Mouse (Mus musculus): ENCODE data around the gene Zscan26. TPM values are rescaled to one million over a fixed set of nuclear protein-coding genes. Genes with fewer than 3 reads are reported as not detected.
"Not testable (repeated sequence)": the region's sequence is repeated elsewhere in the genome, so short reads cannot be mapped to it uniquely, and the experiment has no call there.

Zscan26 gene
- polyA plus RNA-seq, 1 experiment from 2014 or later, result 35.1 TPM

GRCm38 (mm10) chr13:21397486-21397885 lies 56.0 kb downstream of the Zscan26 start:
- 83% methylated on average over 2 of the region's 2 CpGs for WGBS
- ATAC-seq (ENCODE audit: low read depth), result no peak
- Histone ChIP-seq H3K9me3 (ENCODE audit: control insufficient read depth, low read length) (no peaks in the 10 kb centered on the region), H3K4me1 (replicated peaks; ENCODE audit: control insufficient read depth, insufficient read depth, low read length) (peaks cover 8% of the 10 kb centered on the region), H3K27me3 (ENCODE audit: control insufficient read depth, insufficient read depth, low read depth, low read length) (no peaks in the 10 kb centered on the region), H3K4me3 (ENCODE audit: low read length) (no peak overlapping the region), H3K9ac (ENCODE audit: low read length) (no peak overlapping the region), H3K4me2 (ENCODE audit: low read depth, low read length) (no peak overlapping the region), H3K27ac (ENCODE audit: low read length) (no peak overlapping the region), H3K36me3 (ENCODE audit: control insufficient read depth, insufficient read depth, low read length) (peaks cover 28% of the 10 kb centered on the region)

- not testable (repeated sequence) for H3K9ac ChIP-seq (ENCODE audit: low read length); H3K4me3 ChIP-seq (ENCODE audit: low read length); H3K4me2 ChIP-seq (ENCODE audit: low read depth, low read length); H3K9me3 ChIP-seq (ENCODE audit: control insufficient read depth, low read length); H3K27ac ChIP-seq (ENCODE audit: low read length); H3K4me1 ChIP-seq (replicated peaks; ENCODE audit: control insufficient read depth, insufficient read depth, low read length); H3K27me3 ChIP-seq (ENCODE audit: control insufficient read depth, insufficient read depth, low read depth, low read length)
- peak; percentile 71; the same call in 1 of the 2 replicates for ATAC-seq (ENCODE audit: low read depth)
- WGBS, result 91% methylated on average over 5 of the region's 18 CpGs
- peaks cover 42% of the 10 kb centered on the region for H3K36me3 ChIP-seq (ENCODE audit: control insufficient read depth, insufficient read depth, low read length)
Measured at GRCm38 (mm10) chr13:21396048-21396447, 57.5 kb downstream of the Zscan26 start.

GRCm38 (mm10) chr13:21395623-21396022 lies 57.9 kb downstream of the Zscan26 start:
- Histone ChIP-seq H3K36me3 (ENCODE audit: control insufficient read depth, insufficient read depth, low read length) (peaks cover 47% of the 10 kb centered on the region), H3K4me2 (ENCODE audit: low read depth, low read length) (no peak overlapping the region), H3K9ac (ENCODE audit: low read length) (no peak overlapping the region), H3K27ac (ENCODE audit: low read length) (no peak overlapping the region), H3K9me3 (ENCODE audit: control insufficient read depth, low read length) (no peaks in the 10 kb centered on the region), H3K4me1 (replicated peaks; ENCODE audit: control insufficient read depth, insufficient read depth, low read length) (no peaks in the 10 kb centered on the region), H3K27me3 (ENCODE audit: control insufficient read depth, insufficient read depth, low read depth, low read length) (no peaks in the 10 kb centered on the region), H3K4me3 (ENCODE audit: low read length) (no peak overlapping the region)
- no peak for ATAC-seq (ENCODE audit: low read depth)
- 88% methylated on average over 6 of the region's 6 CpGs for WGBS

GRCm38 (mm10) chr13:21395211-21395610 lies 58.3 kb downstream of the Zscan26 start:
- Histone ChIP-seq H3K27me3 (ENCODE audit: control insufficient read depth, insufficient read depth, low read depth, low read length) (no peaks in the 10 kb centered on the region), H3K9me3 (ENCODE audit: control insufficient read depth, low read length) (no peaks in the 10 kb centered on the region), H3K4me1 (replicated peaks; ENCODE audit: control insufficient read depth, insufficient read depth, low read length) (no peaks in the 10 kb centered on the region), H3K4me2 (ENCODE audit: low read depth, low read length) (no peak overlapping the region), H3K36me3 (ENCODE audit: control insufficient read depth, insufficient read depth, low read length) (peaks cover 50% of the 10 kb centered on the region), H3K27ac (ENCODE audit: low read length) (no peak overlapping the region), H3K9ac (ENCODE audit: low read length) (no peak overlapping the region), H3K4me3 (ENCODE audit: low read length) (no peak overlapping the region)
- no peak for ATAC-seq (ENCODE audit: low read depth)
- 89% methylated on average over 1 of the region's 1 CpGs for WGBS

MicroRNA genes within 50 kb of the gene (microRNA counts, 519-probe panel; counts per million panel counts)
- 3,520 counts per million, percentile 70 among the panel's probes with 10 or more counts for microRNA mmu-miR-1896

Small RNA genes lying within 50 kb of the gene (microRNA-seq; reads per million reads assigned to microRNA genes)
- gene Mir1896, result not detected
- not detected for gene Mir6942

Other genes starting within 250 kb of the Zscan26 start
- not detected in 2 replicates for gene Gpx5, start 161.0 kb downstream of the Zscan26 start, polyA plus RNA-seq (2015; fragmentation: Nextera tagmentation; extraction: Ambion mirVana)
- not detected in 2 replicates for gene Gpx6, start 141.6 kb downstream of the Zscan26 start, polyA plus RNA-seq (2015; fragmentation: Nextera tagmentation; extraction: Ambion mirVana)
- not detected in 2 replicates for gene Olfr1367, start 106.8 kb downstream of the Zscan26 start, polyA plus RNA-seq (2015; fragmentation: Nextera tagmentation; extraction: Ambion mirVana)
- 11.5 and 11.7 TPM in 2 replicates for gene Zscan12, start 90.9 kb downstream of the Zscan26 start, polyA plus RNA-seq (2015; fragmentation: Nextera tagmentation; extraction: Ambion mirVana)
- gene Zkscan3, start 51.0 kb downstream of the Zscan26 start, polyA plus RNA-seq (2015; fragmentation: Nextera tagmentation; extraction: Ambion mirVana), result 84.4 and 85.3 TPM in 2 replicates
- 3.3 and 3.7 TPM in 2 replicates for gene Pgbd1, start 12.7 kb downstream of the Zscan26 start, polyA plus RNA-seq (2015; fragmentation: Nextera tagmentation; extraction: Ambion mirVana)
- gene Nkapl, start 14.8 kb upstream of the Zscan26 start, polyA plus RNA-seq (2015; fragmentation: Nextera tagmentation; extraction: Ambion mirVana), result 3.7 and 4.0 TPM in 2 replicates
- 2.8 and 3.9 TPM in 2 replicates for gene Zkscan4, start 25.2 kb upstream of the Zscan26 start, polyA plus RNA-seq (2015; fragmentation: Nextera tagmentation; extraction: Ambion mirVana)
- not detected in 2 replicates for gene Gm10065, start 25.7 kb upstream of the Zscan26 start, polyA plus RNA-seq (2015; fragmentation: Nextera tagmentation; extraction: Ambion mirVana)
- gene AK157302, start 41.5 kb upstream of the Zscan26 start, polyA plus RNA-seq (2015; fragmentation: Nextera tagmentation; extraction: Ambion mirVana), result 0.80 and 1.4 TPM in 2 replicates
- gene Gm11273, start 47.7 kb upstream of the Zscan26 start, polyA plus RNA-seq (2015; fragmentation: Nextera tagmentation; extraction: Ambion mirVana), result 5.8 and 9.4 TPM in 2 replicates
- gene Zkscan8, start 77.4 kb upstream of the Zscan26 start, polyA plus RNA-seq (2015; fragmentation: Nextera tagmentation; extraction: Ambion mirVana), result 5.8 and 6.3 TPM in 2 replicates
- 0.11 and 0.24 TPM in 2 replicates for gene Olfr1366, start 89.1 kb upstream of the Zscan26 start, polyA plus RNA-seq (2015; fragmentation: Nextera tagmentation; extraction: Ambion mirVana)
- 0.04 TPM in 1 of 2 replicates, not detected in the other for gene Olfr1535, start 106.2 kb upstream of the Zscan26 start, polyA plus RNA-seq (2015; fragmentation: Nextera tagmentation; extraction: Ambion mirVana)
- gene Olfr1364, start 128.0 kb upstream of the Zscan26 start, polyA plus RNA-seq (2015; fragmentation: Nextera tagmentation; extraction: Ambion mirVana), result not detected in 2 replicates
- gene Olfr1362, start 160.3 kb upstream of the Zscan26 start, polyA plus RNA-seq (2015; fragmentation: Nextera tagmentation; extraction: Ambion mirVana), result not detected in 2 replicates
- not detected in 2 replicates for gene Olfr11, start 188.8 kb upstream of the Zscan26 start, polyA plus RNA-seq (2015; fragmentation: Nextera tagmentation; extraction: Ambion mirVana)
- gene Olfr1361, start 209.7 kb upstream of the Zscan26 start, polyA plus RNA-seq (2015; fragmentation: Nextera tagmentation; extraction: Ambion mirVana), result not detected in 2 replicates
- not detected in 2 replicates for gene Olfr1360, start 223.7 kb upstream of the Zscan26 start, polyA plus RNA-seq (2015; fragmentation: Nextera tagmentation; extraction: Ambion mirVana)
- not detected in 2 replicates for gene Olfr1359, start 244.4 kb upstream of the Zscan26 start, polyA plus RNA-seq (2015; fragmentation: Nextera tagmentation; extraction: Ambion mirVana)

All from lung, embryonic 16.5 days (tissue).